Mouse (Mus musculus) T-helper 1 cell (primary cell): ENCODE data around the gene Asf1b.
"Not testable (repeated sequence)": the region's sequence is repeated elsewhere in the genome, so short reads cannot be mapped to it uniquely, and the experiment has no call there.

Experiments
- in situ Hi-C: fragments of 300-600 bp; cut with MboI, MseI; formaldehyde crosslinking; loops from one replicate; pipeline ENCODE4 v1.15.1; 2025; ENCODE audit warnings: high pct_unique_total_duplicates

Asf1b gene

GRCm38 (mm10) chr8:83964015-83964765, 8.9 kb downstream of the Asf1b start:
- in situ Hi-C loops: no loop called here

GRCm38 (mm10) chr8:83967701-83968100, 12.4 kb downstream of the Asf1b start:
- in situ Hi-C loops: no loop called here

- in situ Hi-C loops: no loop called here
Measured at GRCm38 (mm10) chr8:83971121-83971520, 15.8 kb downstream of the Asf1b start.

- in situ Hi-C loops: no loop called here
Measured at GRCm38 (mm10) chr8:83971661-83972060, 16.4 kb downstream of the Asf1b start.

- in situ Hi-C loops: no loop called here
Measured at GRCm38 (mm10) chr8:83972150-83973120, 17.1 kb downstream of the Asf1b start, which contains the start of gene Prkaca. Gene Prkaca (plus strand): TSS chr8:83972993.

- in situ Hi-C loops: no loop called here
Measured at GRCm38 (mm10) chr8:83973161-83974031, 18.1 kb downstream of the Asf1b start.

GRCm38 (mm10) chr8:83974521-83974920, 19.2 kb downstream of the Asf1b start:
- in situ Hi-C loops: no loop called here

- in situ Hi-C loops: no loop called here
Measured at GRCm38 (mm10) chr8:83976101-83976630, 20.9 kb downstream of the Asf1b start.

- in situ Hi-C loops: no loop called here
Measured at GRCm38 (mm10) chr8:83976779-83977350, 21.6 kb downstream of the Asf1b start.

- in situ Hi-C loops: no loop called here
Measured at GRCm38 (mm10) chr8:83977646-83978045, 22.3 kb downstream of the Asf1b start.

- in situ Hi-C loops: no loop called here
Measured at GRCm38 (mm10) chr8:83978200-83978599, 22.9 kb downstream of the Asf1b start.

GRCm38 (mm10) chr8:83980250-83980649, 24.9 kb downstream of the Asf1b start:
- in situ Hi-C loops: no loop called here

GRCm38 (mm10) chr8:83980845-83981244, 25.5 kb downstream of the Asf1b start:
- in situ Hi-C loops: no loop called here

GRCm38 (mm10) chr8:83981533-83981932, 26.2 kb downstream of the Asf1b start:
- in situ Hi-C loops: no loop called here

GRCm38 (mm10) chr8:83982449-83982848, 27.1 kb downstream of the Asf1b start:
- in situ Hi-C loops: no loop called here

GRCm38 (mm10) chr8:83983222-83983621, 27.9 kb downstream of the Asf1b start:
- in situ Hi-C loops: not testable (repeated sequence)

GRCm38 (mm10) chr8:83989243-83989642, 33.9 kb downstream of the Asf1b start:
- in situ Hi-C loops: no loop called here

- in situ Hi-C loops: no loop called here
Measured at GRCm38 (mm10) chr8:83990170-83990569, 34.9 kb downstream of the Asf1b start.

GRCm38 (mm10) chr8:83992488-83992887, 37.2 kb downstream of the Asf1b start:
- in situ Hi-C loops: no loop called here

GRCm38 (mm10) chr8:83994030-83994429, 38.7 kb downstream of the Asf1b start:
- in situ Hi-C loops: no loop called here

GRCm38 (mm10) chr8:83995973-83996372, 40.7 kb downstream of the Asf1b start:
- in situ Hi-C loops: no loop called here
